Mouse (Mus musculus): ENCODE data around the gene Gls2.

Gls2 gene

DNA sequence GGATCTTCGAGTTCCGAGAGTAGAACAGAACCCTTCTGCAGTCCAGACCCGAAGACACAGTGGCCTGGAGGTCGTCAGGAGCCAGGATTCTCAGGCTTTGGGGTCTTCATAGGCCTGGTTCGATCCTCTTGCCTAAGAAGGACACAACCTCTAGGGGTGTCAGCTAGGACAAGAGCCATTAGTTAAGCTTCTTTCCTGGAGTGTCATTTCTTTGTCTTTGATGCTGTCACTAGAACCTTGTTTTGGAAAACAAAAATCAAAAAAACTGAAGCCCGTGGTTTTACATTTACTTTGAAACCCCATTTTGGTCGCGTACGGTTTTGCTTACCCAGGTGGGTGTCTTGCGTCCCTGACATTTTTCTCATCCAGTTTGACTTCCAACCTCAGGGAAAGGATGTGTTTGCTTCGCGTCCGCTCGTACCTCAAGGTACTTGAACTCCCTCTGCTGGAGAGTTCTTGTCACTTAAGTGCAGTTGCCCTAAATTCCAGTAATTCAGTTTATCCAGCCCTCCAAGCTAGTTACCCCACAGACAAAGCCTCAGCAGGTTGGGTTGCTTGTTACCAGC lies 38.2 kb downstream of the Gls2 start:
- DNase-seq = no peak

DNA sequence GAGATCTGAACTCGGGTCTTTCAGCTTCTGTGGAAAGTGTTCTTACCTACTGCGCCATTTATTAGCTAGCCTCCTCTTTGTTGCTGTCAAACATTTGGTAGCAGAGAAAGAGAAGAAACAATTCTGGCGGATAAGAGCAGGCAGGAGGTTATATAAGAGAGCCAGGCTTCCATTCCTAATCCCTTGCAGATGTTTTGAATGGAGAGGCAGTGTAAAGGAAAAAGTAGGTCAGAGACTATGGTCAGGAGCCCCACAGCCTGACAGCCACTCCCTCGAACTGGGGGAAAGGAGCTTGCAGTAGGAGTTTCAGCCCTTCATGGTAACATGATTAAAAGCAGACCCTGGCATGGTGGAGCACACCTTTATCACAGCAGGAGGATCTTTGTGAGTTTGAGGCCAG lies 42.1 kb downstream of the Gls2 start:
- no peak for DNase-seq

DNA sequence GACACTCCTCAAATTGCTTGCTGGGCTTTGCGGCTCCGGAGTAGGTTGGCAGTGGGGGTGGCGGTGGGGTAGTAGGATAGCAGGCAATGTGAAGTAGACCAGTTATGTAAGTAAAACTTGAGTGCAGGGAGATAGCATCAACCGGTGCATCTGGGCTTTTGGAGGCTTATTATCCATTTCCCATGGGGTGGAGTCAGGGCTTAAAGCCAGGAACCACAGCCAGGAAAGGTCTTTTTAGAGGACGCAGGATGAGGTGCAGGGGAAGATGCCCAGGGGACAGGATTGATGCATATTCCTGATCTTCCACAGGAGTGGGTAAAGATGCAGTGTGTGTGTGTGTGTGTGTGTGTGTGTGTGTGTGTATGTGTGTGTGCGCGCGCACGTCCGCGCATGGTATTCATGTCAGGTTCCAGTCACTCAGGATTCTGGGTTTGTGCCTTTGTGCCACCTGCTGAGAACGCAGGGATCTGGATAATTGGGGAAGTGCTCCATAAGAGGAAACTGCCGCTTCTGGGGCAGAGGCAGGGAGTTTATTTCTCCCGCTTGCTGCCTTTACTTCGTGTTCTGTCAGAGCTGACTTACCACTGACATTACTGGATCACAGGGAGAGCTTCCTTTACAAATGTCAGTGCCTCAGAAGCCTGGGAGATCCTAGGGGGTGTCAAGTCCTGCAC lies 43.7 kb downstream of the Gls2 start:
- DNase-seq = no peak

DNA sequence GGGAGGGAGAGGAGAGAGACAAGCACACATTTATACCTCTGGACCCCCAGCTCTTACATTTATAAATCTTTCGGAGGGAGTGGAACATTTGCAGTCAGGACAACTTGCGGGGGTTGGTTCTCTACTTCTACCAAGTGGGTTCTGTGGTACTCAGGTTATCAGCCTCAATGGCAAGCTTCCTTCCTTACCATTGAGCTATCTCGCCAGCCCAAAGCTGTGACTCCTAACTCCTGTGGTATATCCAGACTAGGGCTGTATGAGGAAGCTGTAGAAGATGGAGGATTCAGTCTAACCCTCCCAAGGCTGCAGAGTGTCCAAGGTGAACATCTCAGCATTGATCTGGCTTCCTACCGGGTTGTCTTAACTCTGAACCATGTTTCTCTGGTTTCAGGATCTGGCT lies 44.9 kb downstream of the Gls2 start:
- no peak for DNase-seq

DNA sequence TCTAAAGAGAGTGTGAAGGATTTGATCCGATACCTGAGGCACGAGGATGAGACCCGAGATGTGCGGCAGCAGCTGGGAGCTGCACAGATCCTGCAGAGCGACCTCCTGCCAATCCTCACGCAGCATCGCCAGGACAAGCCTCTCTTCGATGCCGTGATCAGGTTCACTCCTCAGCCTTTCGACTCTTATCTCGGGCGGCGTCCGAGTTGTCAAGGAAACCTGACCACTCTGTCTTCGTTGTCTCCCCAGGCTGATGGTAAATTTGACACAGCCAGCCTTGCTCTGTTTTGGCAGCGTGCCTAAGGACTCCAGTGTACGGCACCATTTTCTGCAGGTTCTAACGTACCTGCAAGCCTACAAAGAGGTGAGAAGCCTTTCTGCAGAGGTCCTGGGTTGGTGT lies 45.9 kb downstream of the Gls2 start:
- no peak for DNase-seq

DNA sequence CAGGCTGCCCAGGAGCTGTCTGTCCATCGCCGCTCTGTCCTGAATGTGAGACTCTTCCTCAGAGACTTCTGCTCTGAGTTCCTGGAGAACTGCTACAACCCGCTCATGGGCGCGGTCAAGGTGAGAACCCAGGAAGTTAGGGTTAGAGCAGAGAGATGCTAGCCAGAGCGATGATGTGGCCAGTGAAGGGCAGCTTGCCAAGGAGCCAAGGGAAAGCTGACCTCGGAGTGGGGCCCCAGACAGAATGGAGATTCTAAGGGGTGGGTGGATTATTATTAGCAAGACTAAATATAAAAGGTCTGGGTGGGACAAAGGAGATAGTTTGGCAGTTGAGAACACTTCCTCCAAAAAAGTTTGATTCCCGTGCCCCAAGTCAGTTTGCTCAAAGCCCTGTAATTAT lies 49.0 kb downstream of the Gls2 start:
- no peak for DNase-seq

DNA sequence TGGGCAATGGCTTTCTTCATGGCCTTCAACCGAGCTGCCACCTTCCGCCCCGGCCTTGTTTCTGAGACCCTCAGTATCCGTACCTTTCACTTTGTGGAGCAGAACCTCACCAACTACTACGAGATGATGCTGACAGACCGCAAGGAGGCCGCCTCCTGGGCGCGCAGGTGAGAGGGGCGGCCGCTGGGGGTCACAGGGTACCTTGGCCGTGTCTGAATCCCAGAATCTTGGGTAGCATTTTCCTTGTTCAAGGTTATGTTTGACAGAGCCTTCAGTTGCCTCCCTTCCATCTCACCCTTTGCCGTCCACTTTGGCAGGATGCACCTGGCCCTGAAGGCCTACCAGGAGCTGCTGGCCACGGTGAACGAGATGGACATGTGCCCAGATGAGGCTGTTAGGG lies 49.9 kb downstream of the Gls2 start:
- no peak for DNase-seq

DNA sequence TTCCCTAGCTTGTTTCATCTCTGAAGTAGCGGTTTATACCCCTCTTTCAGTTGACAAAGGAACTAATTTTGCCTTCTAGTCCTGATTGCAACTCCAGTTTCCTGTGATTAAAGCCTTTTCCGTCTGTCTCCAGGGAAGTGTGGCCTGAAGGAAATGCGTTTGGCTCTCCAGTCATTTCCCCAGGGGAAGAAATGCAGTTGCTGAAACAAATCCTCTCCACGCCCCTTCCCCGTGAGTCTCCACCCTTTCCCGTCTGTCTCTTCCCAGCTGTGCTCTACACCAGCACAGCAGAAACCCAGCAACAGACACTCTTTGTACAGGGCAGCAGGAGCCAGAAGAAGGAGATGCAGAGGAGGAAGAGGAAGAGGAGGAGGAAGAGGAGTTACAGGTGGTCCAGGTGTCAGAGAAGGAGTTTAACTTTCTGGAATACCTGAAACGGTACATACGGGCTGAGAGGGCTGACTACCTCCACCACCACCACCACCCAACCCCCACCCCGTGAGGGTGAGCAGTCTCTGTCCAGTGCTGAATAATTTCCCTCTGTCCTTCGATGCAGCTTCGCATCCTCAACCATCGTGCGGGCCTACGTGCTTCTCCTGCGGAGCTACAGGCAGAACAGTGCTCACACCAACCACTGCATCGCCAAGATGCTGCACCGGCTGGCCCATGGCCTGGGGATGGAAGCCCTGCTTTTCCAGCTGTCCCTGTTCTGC lies 52.9 kb downstream of the Gls2 start:
- DNase-seq = no peak

- no peak for DNase-seq
Observed at GRCm38 (mm10) chr10:128250565-128250964, 56.3 kb downstream of the Gls2 start.

DNA sequence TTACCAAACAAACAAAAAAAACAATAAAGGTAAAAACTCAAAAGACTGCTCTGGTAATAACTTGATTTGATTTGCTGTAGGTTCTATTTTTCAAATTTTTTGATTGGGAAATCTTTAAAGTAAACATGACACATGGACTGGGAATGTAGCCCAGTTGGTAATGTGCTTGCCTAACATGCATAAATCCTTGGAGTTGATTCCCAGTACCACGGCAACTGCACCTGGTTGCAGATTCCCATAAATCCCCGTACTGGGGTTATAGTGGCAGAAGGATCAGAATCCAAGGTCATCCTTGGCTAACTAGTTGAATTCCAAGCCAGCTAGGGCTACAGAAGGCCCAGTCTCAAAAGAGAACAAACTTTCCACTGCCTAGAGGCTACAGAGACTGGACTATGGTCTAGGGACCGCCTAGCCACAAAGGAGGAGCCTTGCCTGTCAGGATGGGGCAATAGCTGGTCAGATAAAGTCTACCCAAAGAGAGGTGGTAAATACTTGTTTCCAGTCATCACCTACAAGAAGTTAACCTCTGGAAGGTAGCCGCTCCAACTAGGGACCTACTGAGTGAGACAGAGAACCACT lies 59.5 kb downstream of the Gls2 start, which contains the start of gene Apon:
Apon (plus strand) TSS at position 420 of the 579 bp plus-strand sequence.
- no peak for DNase-seq

DNA sequence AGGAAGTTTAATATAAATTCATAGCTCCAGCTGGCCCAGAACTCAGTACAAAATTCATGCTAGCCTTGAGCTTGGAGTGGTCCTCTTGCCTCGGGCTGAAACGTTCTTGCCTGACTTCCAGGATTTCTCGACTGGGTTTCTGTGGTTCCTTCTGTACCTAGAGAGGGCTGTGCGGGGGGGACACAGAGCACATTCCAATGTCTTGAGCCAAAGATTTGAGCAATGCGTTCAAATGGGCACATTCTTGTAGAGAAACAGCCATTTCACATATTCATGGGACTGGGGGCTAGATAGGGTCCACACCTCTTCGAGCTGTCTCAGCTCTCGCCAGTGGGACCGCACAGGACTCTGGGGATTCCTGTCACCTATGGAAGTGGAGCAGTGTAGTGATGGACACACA lies 61.7 kb downstream of the Gls2 start:
- no peak for DNase-seq

DNA sequence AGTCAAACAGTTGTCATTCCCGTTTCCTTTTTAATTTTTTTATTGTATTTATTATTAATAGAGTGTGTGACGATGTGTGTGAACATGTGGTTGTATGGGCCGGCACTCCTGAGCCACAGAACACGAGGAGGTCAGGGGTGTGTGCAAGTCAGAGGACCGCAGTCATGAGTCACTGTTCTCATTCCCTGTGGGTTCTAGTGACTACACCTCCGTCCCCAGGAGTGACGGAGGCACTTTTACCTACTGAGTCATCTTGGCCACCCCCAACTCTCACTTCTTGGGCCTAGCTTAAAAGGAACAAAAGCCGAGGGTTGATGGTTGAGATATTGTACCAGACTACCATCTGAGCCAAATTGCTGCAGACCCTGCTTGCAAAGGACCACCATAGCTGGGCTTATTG lies 62.1 kb downstream of the Gls2 start:
- DNase-seq = no peak

DNA sequence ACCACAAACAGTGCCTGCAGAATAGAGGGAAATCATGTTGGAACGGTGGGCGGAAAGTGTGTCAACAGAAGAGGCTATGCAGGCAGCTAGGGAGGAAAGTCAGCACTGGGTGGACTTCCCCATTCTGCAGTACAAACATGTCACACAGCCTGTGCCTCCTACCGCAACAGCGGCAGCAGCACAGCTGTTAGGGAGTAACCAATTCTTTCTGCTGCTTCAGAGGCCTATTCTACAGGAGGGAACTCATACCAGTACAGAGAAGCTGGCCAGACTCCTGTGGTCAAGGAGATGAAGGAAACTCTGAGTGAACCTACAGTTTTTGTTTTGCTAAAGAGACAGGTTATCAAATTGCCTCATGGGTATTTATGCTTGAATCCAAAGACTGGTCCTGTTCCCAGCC lies 64.7 kb downstream of the Gls2 start:
- DNase-seq = no peak
